8 mouse cellular contexts compared by ENCODE assay signal in genomic region chr15:80024331-80025313, GRCm38 (mm10). TPM values are rescaled to one million over a fixed set of nuclear protein-coding genes. Genes with fewer than 3 reads are reported as not detected.
DNase-seq lines count a peak whose midpoint lies in the region; ATAC-seq lines count a peak whose summit lies in the region.

No protein-coding gene starts in this region.

- H3K36me3 ChIP-seq in kidney, embryonic 14.5 days (ENCODE audit: control insufficient read depth, insufficient read depth, low read length): no peaks in the 10 kb centered on the region
- H3K36me3 ChIP-seq in embryonic facial prominence, embryonic 14.5 days (ENCODE audit: control insufficient read depth, insufficient read depth, low read length): no peaks in the 10 kb centered on the region
- H3K36me3 ChIP-seq in limb, embryonic 10.5 days: no peaks in the 10 kb centered on the region

- peak; percentile 55 for ATAC-seq in kidney, embryonic 14.5 days (ENCODE audit: low FRiP score, low TSS enrichment)
- ATAC-seq in embryonic facial prominence, embryonic 14.5 days (ENCODE audit: low read depth): peak; percentile 34; the same call in 1 of the 2 replicates
- no peak for ATAC-seq in activated CD4-positive, CD25-positive, alpha-beta regulatory T cell, adult 4 months
- ATAC-seq in megakaryocyte progenitor cell, adult 5-6 weeks (replicated peaks; ENCODE audit: poor library complexity): no peak

- H3K9ac ChIP-seq in kidney, embryonic 14.5 days (ENCODE audit: low read depth, low read length): 0 out of 2 replicates have a peak overlapping the region, but pooled peaks have one; percentile 23
- H3K9ac ChIP-seq in embryonic facial prominence, embryonic 14.5 days (ENCODE audit: low read depth, low read length): no peak overlapping the region

- DNase-seq in kidney, adult 8-10 months: no peak
- peak; percentile 66 for DNase-seq in MN1 (ENCODE audit: low spot score)
- no peak for DNase-seq in embryonic facial prominence, embryonic 14.5 days (ENCODE audit: low spot score)
- no peak for DNase-seq in limb, embryonic 10.5 days (ENCODE audit: low spot score)
- DNase-seq in layer of hippocampus, adult 8-10 months (ENCODE audit: low spot score in 2 of 2): no peak

- 30% methylated on average over 11 of the region's 11 CpGs for whole genome bisulfite sequencing in kidney, embryonic 14.5 days
- 28% methylated on average over 11 of the region's 11 CpGs for WGBS in embryonic facial prominence, embryonic 14.5 days
- 53% methylated on average over 11 of the region's 11 CpGs for whole genome bisulfite sequencing in limb, embryonic 10.5 days

- H3K4me1 ChIP-seq in kidney, embryonic 14.5 days (ENCODE audit: control insufficient read depth, insufficient read depth, low read length): peaks cover 15% of the 10 kb centered on the region
- no peaks in the 10 kb centered on the region for H3K4me1 ChIP-seq in embryonic facial prominence, embryonic 14.5 days (ENCODE audit: control insufficient read depth, insufficient read depth, low read length)
- H3K4me1 ChIP-seq in limb, embryonic 10.5 days: peaks cover 25% of the 10 kb centered on the region

- no peak overlapping the region for H3K4me2 ChIP-seq in kidney, embryonic 14.5 days (replicated peaks; ENCODE audit: low read depth, low read length)
- H3K4me2 ChIP-seq in embryonic facial prominence, embryonic 14.5 days (ENCODE audit: low read depth, low read length): no peak overlapping the region

- H3K9me3 ChIP-seq in kidney, embryonic 14.5 days (ENCODE audit: control insufficient read depth, low read length): no peaks in the 10 kb centered on the region
- H3K9me3 ChIP-seq in embryonic facial prominence, embryonic 14.5 days (ENCODE audit: control insufficient read depth, low read length): no peaks in the 10 kb centered on the region
- no peaks in the 10 kb centered on the region for H3K9me3 ChIP-seq in limb, embryonic 10.5 days (replicated peaks)

- no peak overlapping the region for H3K4me3 ChIP-seq in kidney, embryonic 14.5 days (ENCODE audit: low read length)
- H3K4me3 ChIP-seq in embryonic facial prominence, embryonic 14.5 days (ENCODE audit: low read depth, low read length): no peak overlapping the region
- no peak overlapping the region for H3K4me3 ChIP-seq in limb, embryonic 10.5 days

- H3K27me3 ChIP-seq in kidney, embryonic 14.5 days (ENCODE audit: control insufficient read depth, insufficient read depth, low read length): no peaks in the 10 kb centered on the region
- H3K27me3 ChIP-seq in embryonic facial prominence, embryonic 14.5 days (replicated peaks; ENCODE audit: control insufficient read depth, insufficient read depth, low read length): no peaks in the 10 kb centered on the region
- peaks cover 20% of the 10 kb centered on the region for H3K27me3 ChIP-seq in limb, embryonic 10.5 days (ENCODE audit: low read depth, poor library complexity, severe bottlenecking)

- H3K27ac ChIP-seq in kidney, embryonic 14.5 days (ENCODE audit: low read depth, low read length): peak overlapping the region; percentile 65; the same call in 1 of the 2 replicates
- no peak overlapping the region for H3K27ac ChIP-seq in embryonic facial prominence, embryonic 14.5 days (replicated peaks; ENCODE audit: low read depth, low read length)
- peak overlapping the region; percentile 50 for H3K27ac ChIP-seq in limb, embryonic 10.5 days

RNA-seq across cellular contexts. Expression of gene Pdgfb, which starts 9.8 kb away (rescaled TPM):
- polyA plus RNA-seq in kidney, embryonic 14.5 days (2014; fragmentation: Nextera tagmentation; extraction: Ambion mirVana): 5.0 and 5.8 TPM in 2 replicates
- 6.1 and 6.7 TPM in 2 replicates for polyA plus RNA-seq in embryonic facial prominence, embryonic 14.5 days (2014; fragmentation: Nextera tagmentation; extraction: Ambion mirVana)
- 1.5 and 2.0 TPM in 2 replicates for polyA plus RNA-seq in limb, embryonic 10.5 days (2016; fragmentation: Nextera tagmentation; extraction: Ambion mirVana)
- polyA plus RNA-seq in activated CD4-positive, CD25-positive, alpha-beta regulatory T cell, adult 4 months (2017; shearing (Covaris generic)): 1 to 10 TPM in 1 of 2 experiments, under 1 TPM in 1; 0.68 to 1.1 TPM
- 10 to 100 TPM; 30.3 to 38.4 (median 34.6) TPM for total RNA-seq in layer of hippocampus, adult 8-10 months (2022)
- total RNA-seq in megakaryocyte progenitor cell, adult 5-6 weeks (2015): not detected in 2 replicates
- total RNA-seq in megakaryocyte progenitor cell, adult 5-6 weeks (2017): 0.17 TPM in 1 of 2 replicates, not detected in the other

RNA-seq across cellular contexts. Expression of gene Cbx7, which starts 53.7 kb away (rescaled TPM):
- 1.5 and 2.0 TPM in 2 replicates for polyA plus RNA-seq in kidney, embryonic 14.5 days (2014; fragmentation: Nextera tagmentation; extraction: Ambion mirVana)
- 1.5 and 1.8 TPM in 2 replicates for polyA plus RNA-seq in embryonic facial prominence, embryonic 14.5 days (2014; fragmentation: Nextera tagmentation; extraction: Ambion mirVana)
- 1.1 and 1.3 TPM in 2 replicates for polyA plus RNA-seq in limb, embryonic 10.5 days (2016; fragmentation: Nextera tagmentation; extraction: Ambion mirVana)
- polyA plus RNA-seq in activated CD4-positive, CD25-positive, alpha-beta regulatory T cell, adult 4 months (2017; shearing (Covaris generic)): 10 to 100 TPM; 21.9 to 30.3 TPM
- 10 to 100 TPM; 46.0 to 62.9 (median 52.2) TPM for total RNA-seq in layer of hippocampus, adult 8-10 months (2022)
- 3.3 TPM in 2 replicates for total RNA-seq in megakaryocyte progenitor cell, adult 5-6 weeks (2015)
- total RNA-seq in megakaryocyte progenitor cell, adult 5-6 weeks (2017): 1.7 and 2.1 TPM in 2 replicates

Comparison
In these comparisons a context has a peak if more than half of its experiments do, and no peak if none do; other contexts are left out.
1. ATAC-seq: peak in kidney, embryonic 14.5 days (single experiment) and embryonic facial prominence, embryonic 14.5 days (single experiment); none in activated CD4-positive, CD25-positive, alpha-beta regulatory T cell, adult 4 months (single experiment) and megakaryocyte progenitor cell, adult 5-6 weeks (single experiment).